In the genomic region with DNA sequence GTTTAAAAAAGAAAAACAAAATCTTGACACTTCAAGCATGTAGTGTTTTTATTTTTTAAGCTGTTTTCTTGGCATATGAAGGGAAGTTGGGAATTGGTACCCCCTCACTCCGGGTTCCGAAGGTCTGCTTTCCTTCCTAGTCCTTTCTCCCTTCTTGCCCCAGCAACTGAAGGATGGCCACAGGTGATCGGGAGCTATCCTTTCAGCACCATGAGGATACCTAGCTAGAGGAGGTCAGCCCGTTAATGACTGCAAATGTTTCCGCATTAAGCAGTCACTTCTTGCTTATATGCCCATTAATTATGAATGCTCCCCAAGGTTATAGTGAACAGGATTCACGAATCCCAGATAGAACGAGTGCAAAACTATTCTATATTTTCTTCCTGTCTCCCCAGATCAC, we compare ENCODE assay signal across 11 mouse cellular contexts. TPM values are rescaled to one million over a fixed set of nuclear protein-coding genes. Genes with fewer than 3 reads are reported as not detected.
DNase-seq lines count a peak whose midpoint lies in the region; ATAC-seq and TF ChIP-seq lines count a peak whose summit lies in the region.
"Had no signal": no experiment of that assay in that cellular context is flagged by ENCODE, and none has a peak within 500 bp of the region (broad histone marks: within the 10 kb centered on the region; RNA-seq: fewer than 3 reads in every experiment).

No protein-coding gene starts in this region.

- no peak overlapping the region for H3K27ac ChIP-seq in intestine, embryonic 14.5 days (ENCODE audit: low read depth)
- H3K27ac ChIP-seq in intestine, postnatal 0 days (ENCODE audit: low read depth, low read length): no peak overlapping the region
- no peak overlapping the region for H3K27ac ChIP-seq in embryonic facial prominence, embryonic 10.5 days (replicated peaks)
- H3K27ac ChIP-seq in hindbrain, embryonic 16.5 days (ENCODE audit: low read depth, low read length): no peak overlapping the region
- H3K27ac ChIP-seq in neural tube, embryonic 11.5 days (ENCODE audit: low read depth, low read length): no peak overlapping the region
- H3K27ac ChIP-seq: gastrocnemius, adult 2 months; limb, embryonic 13.5 days had no signal

- H3K4me3 ChIP-seq in intestine, embryonic 14.5 days (ENCODE audit: low read depth, low read length): no peak overlapping the region; the same call in 1 of the 2 replicates
- no peak overlapping the region for H3K4me3 ChIP-seq in intestine, postnatal 0 days (ENCODE audit: low read depth, low read length)
- H3K4me3 ChIP-seq in embryonic facial prominence, embryonic 10.5 days: peak overlapping the region; percentile 66
- peak overlapping the region; percentile 64 for H3K4me3 ChIP-seq in hindbrain, embryonic 16.5 days (ENCODE audit: low read length)
- peak overlapping the region; percentile 44 for H3K4me3 ChIP-seq in neural tube, embryonic 11.5 days (ENCODE audit: low read depth, low read length)

- H3K36me3 ChIP-seq in intestine, embryonic 14.5 days (ENCODE audit: control insufficient read depth, insufficient read depth, low read length): no peaks in the 10 kb centered on the region
- no peaks in the 10 kb centered on the region for H3K36me3 ChIP-seq in intestine, postnatal 0 days (ENCODE audit: control insufficient read depth, insufficient read depth)
- H3K36me3 ChIP-seq in embryonic facial prominence, embryonic 10.5 days (replicated peaks): no peaks in the 10 kb centered on the region
- H3K36me3 ChIP-seq in hindbrain, embryonic 16.5 days (ENCODE audit: control insufficient read depth, insufficient read depth, low read length): no peaks in the 10 kb centered on the region
- no peaks in the 10 kb centered on the region for H3K36me3 ChIP-seq in neural tube, embryonic 11.5 days (ENCODE audit: control insufficient read depth, insufficient read depth, low read length)
- H3K36me3 ChIP-seq: limb, embryonic 13.5 days had no signal

- H3K27me3 ChIP-seq in intestine, embryonic 14.5 days (replicated peaks; ENCODE audit: control insufficient read depth, insufficient read depth, low read length): peaks cover 32% of the 10 kb centered on the region
- H3K27me3 ChIP-seq in intestine, postnatal 0 days (replicated peaks; ENCODE audit: control insufficient read depth, insufficient read depth, low read length): peaks cover 20% of the 10 kb centered on the region
- peaks cover 45% of the 10 kb centered on the region for H3K27me3 ChIP-seq in embryonic facial prominence, embryonic 10.5 days (replicated peaks; ENCODE audit: low read depth, poor library complexity, severe bottlenecking)
- no peaks in the 10 kb centered on the region for H3K27me3 ChIP-seq in hindbrain, embryonic 16.5 days (replicated peaks; ENCODE audit: control insufficient read depth, insufficient read depth, low read length)
- H3K27me3 ChIP-seq in neural tube, embryonic 11.5 days (ENCODE audit: control insufficient read depth, insufficient read depth, low read length): no peaks in the 10 kb centered on the region

- no peaks in the 10 kb centered on the region; the same call in 1 of the 2 replicates for H3K4me1 ChIP-seq in intestine, embryonic 14.5 days (replicated peaks; ENCODE audit: control insufficient read depth, insufficient read depth, low read length)
- H3K4me1 ChIP-seq in intestine, postnatal 0 days (replicated peaks; ENCODE audit: control insufficient read depth, insufficient read depth, low read length): no peaks in the 10 kb centered on the region
- peaks cover 12% of the 10 kb centered on the region for H3K4me1 ChIP-seq in embryonic facial prominence, embryonic 10.5 days
- H3K4me1 ChIP-seq in hindbrain, embryonic 16.5 days (ENCODE audit: control insufficient read depth, insufficient read depth, low read depth, low read length): no peaks in the 10 kb centered on the region; the same call in 1 of the 2 replicates
- no peaks in the 10 kb centered on the region for H3K4me1 ChIP-seq in neural tube, embryonic 11.5 days (ENCODE audit: control insufficient read depth, insufficient read depth, low read length)

- ATAC-seq in intestine, embryonic 14.5 days (replicated peaks; ENCODE audit: low FRiP score, low TSS enrichment, low read depth): no peak
- no peak for ATAC-seq in intestine, postnatal 0 days
- no peak for ATAC-seq in hindbrain, embryonic 16.5 days
- no peak for ATAC-seq in neural tube, embryonic 11.5 days (ENCODE audit: insufficient read depth, low FRiP score, low TSS enrichment)
- ATAC-seq in monocyte, adult 5-6 weeks (replicated peaks; ENCODE audit: insufficient number of reproducible peaks, low FRiP score, low TSS enrichment, poor library complexity, severe bottlenecking): no peak

- 9% methylated on average over 7 of the region's 7 CpGs for WGBS in intestine, embryonic 14.5 days
- 7% methylated on average over 7 of the region's 7 CpGs for WGBS in intestine, postnatal 0 days
- 10% methylated on average over 7 of the region's 7 CpGs for WGBS in embryonic facial prominence, embryonic 10.5 days
- WGBS in hindbrain, embryonic 16.5 days: 8% methylated on average over 7 of the region's 7 CpGs
- 13% methylated on average over 7 of the region's 7 CpGs for WGBS in neural tube, embryonic 11.5 days

- no peaks in the 10 kb centered on the region for H3K9me3 ChIP-seq in intestine, embryonic 14.5 days (ENCODE audit: control insufficient read depth, low read length)
- H3K9me3 ChIP-seq in intestine, postnatal 0 days (ENCODE audit: control insufficient read depth): no peaks in the 10 kb centered on the region
- H3K9me3 ChIP-seq in embryonic facial prominence, embryonic 10.5 days: no peaks in the 10 kb centered on the region
- no peaks in the 10 kb centered on the region for H3K9me3 ChIP-seq in hindbrain, embryonic 16.5 days (ENCODE audit: control insufficient read depth, low read length)
- H3K9me3 ChIP-seq in neural tube, embryonic 11.5 days (ENCODE audit: control insufficient read depth, low read length): no peaks in the 10 kb centered on the region
- H3K9me3 ChIP-seq: limb, embryonic 13.5 days had no signal

- no peak for TF ChIP-seq CTCF in intestine, postnatal 0 days (IDR thresholded peaks at IDR 0.05; ENCODE audit: low read depth)

- no peak overlapping the region for H3K9ac ChIP-seq in intestine, embryonic 14.5 days (ENCODE audit: low read length)
- H3K9ac ChIP-seq in intestine, postnatal 0 days (ENCODE audit: low read depth, low read length): no peak overlapping the region
- peak overlapping the region; percentile 54 for H3K9ac ChIP-seq in hindbrain, embryonic 16.5 days (ENCODE audit: low read depth, low read length)
- H3K9ac ChIP-seq in neural tube, embryonic 11.5 days (ENCODE audit: low read length): no peak overlapping the region
- H3K9ac ChIP-seq: limb, embryonic 13.5 days had no signal

- intact Hi-C loops in left cerebral cortex, postnatal 14 days (cut with DNase I): loop anchor here (5.0 to 10.0 kb wide), 2 partner anchors 111 to 159 kb away; no protein-coding TSS in a partner anchor

- H3K4me2 ChIP-seq in intestine, embryonic 14.5 days (ENCODE audit: low read length): 0 out of 2 replicates have a peak overlapping the region, but pooled peaks have one; percentile 85
- H3K4me2 ChIP-seq in intestine, postnatal 0 days (replicated peaks; ENCODE audit: low read depth): no peak overlapping the region
- H3K4me2 ChIP-seq in hindbrain, embryonic 16.5 days (ENCODE audit: low read length): peak overlapping the region; percentile 71
- peak overlapping the region; percentile 57 for H3K4me2 ChIP-seq in neural tube, embryonic 11.5 days (ENCODE audit: low read depth)

- peak; percentile 59 for DNase-seq in intestine, embryonic 14.5 days (ENCODE audit: low spot score)
- peak; percentile 53 for DNase-seq in embryonic facial prominence, embryonic 10.5 days (ENCODE audit: low spot score)
- peak; percentile 32 for DNase-seq in neural tube, embryonic 11.5 days (ENCODE audit: low spot score)
- DNase-seq in cerebellum, adult 11-12 months: no peak
- no peak for DNase-seq in left cerebral cortex, postnatal 14 days (ENCODE audit: low spot score in 2 of 2)
- DNase-seq: cerebellum, adult 9-10 months; gastrocnemius, adult 2 months had no signal

RNA-seq across cellular contexts. Expression of a gene that starts 1.3 kb away (rescaled TPM):
- 3.4 and 3.6 TPM in 2 replicates for polyA plus RNA-seq in intestine, embryonic 14.5 days (2014; fragmentation: Nextera tagmentation; extraction: Ambion mirVana)
- 0.87 and 1.0 TPM in 2 replicates for polyA plus RNA-seq in intestine, postnatal 0 days (2015; fragmentation: Nextera tagmentation; extraction: Ambion mirVana)
- polyA plus RNA-seq in embryonic facial prominence, embryonic 10.5 days (2016; fragmentation: Nextera tagmentation; extraction: Ambion mirVana): 2.3 and 2.4 TPM in 2 replicates
- polyA plus RNA-seq in hindbrain, embryonic 16.5 days (2015; fragmentation: Nextera tagmentation; extraction: Ambion mirVana): 39.2 and 51.8 TPM in 2 replicates
- 15.9 and 18.5 TPM in 2 replicates for polyA plus RNA-seq in neural tube, embryonic 11.5 days (2014; fragmentation: Nextera tagmentation; extraction: Ambion mirVana)
- total RNA-seq in monocyte, adult 5-6 weeks (2017): 81.9 to 157 TPM (median 138 TPM) in 3 replicates
- 10 to 100 TPM; 46.8 to 51.6 TPM for total RNA-seq in left cerebral cortex, postnatal 14 days (2021)

Comparison
In these comparisons a context has a peak if more than half of its experiments do, and no peak if none do; other contexts are left out.
1. DNase-seq: peak in intestine, embryonic 14.5 days (single experiment), embryonic facial prominence, embryonic 10.5 days (single experiment) and neural tube, embryonic 11.5 days (single experiment); none in cerebellum, adult 11-12 months (single experiment) and left cerebral cortex, postnatal 14 days (0 of 2).
2. H3K4me3 ChIP-seq: peak in embryonic facial prominence, embryonic 10.5 days (single experiment), hindbrain, embryonic 16.5 days (single experiment) and neural tube, embryonic 11.5 days (single experiment); none in intestine, embryonic 14.5 days (single experiment) and intestine, postnatal 0 days (single experiment).